Mouse (Mus musculus) G1E-ER4 (cell line): Measurements from ENCODE around the gene Fabp3. TPM values are rescaled to one million over a fixed set of nuclear protein-coding genes. Genes with fewer than 3 reads are reported as not detected.

ENCODE experiments used
- GATA1 ChIP-seq: IDR thresholded peaks from one replicate; pipeline ENCODE4 v1.8.0; 2012; ENCODE audit warnings: low read length, inconsistent platforms
- polyA plus RNA-seq: library from polyadenylated mRNA; stranded (reverse); fragments of >175 nt; gene quantifications from 2 replicates; pipeline ENCODE4 v1.2.3, GENCODE M21; 2012

The Fabp3 gene
- polyA plus RNA-seq, 1 experiment = not detected

- TF ChIP-seq GATA1 = no peak
Measured at GRCm38 (mm10) chr4:130312526-130312925, 4.1 kb downstream of the Fabp3 start.

- TF ChIP-seq GATA1 = no peak
Measured at GRCm38 (mm10) chr4:130313552-130313951, 5.2 kb downstream of the Fabp3 start.

- no peak for TF ChIP-seq GATA1
Measured at GRCm38 (mm10) chr4:130315771-130316527, 7.6 kb downstream of the Fabp3 start.

GRCm38 (mm10) chr4:130316691-130317090, 8.3 kb downstream of the Fabp3 start:
- no peak for TF ChIP-seq GATA1

- no peak for TF ChIP-seq GATA1
Measured at GRCm38 (mm10) chr4:130318122-130318521, 9.7 kb downstream of the Fabp3 start.

- no peak for TF ChIP-seq GATA1
Measured at GRCm38 (mm10) chr4:130319564-130319963, 11.2 kb downstream of the Fabp3 start.

- no peak for TF ChIP-seq GATA1
Measured at GRCm38 (mm10) chr4:130321640-130322039, 13.2 kb downstream of the Fabp3 start.

- TF ChIP-seq GATA1 = no peak
Measured at GRCm38 (mm10) chr4:130322567-130322966, 14.2 kb downstream of the Fabp3 start.

GRCm38 (mm10) chr4:130323165-130323564, 14.8 kb downstream of the Fabp3 start:
- no peak for TF ChIP-seq GATA1

- TF ChIP-seq GATA1 = no peak
Measured at GRCm38 (mm10) chr4:130323607-130324006, 15.2 kb downstream of the Fabp3 start.

GRCm38 (mm10) chr4:130325446-130325845, 17.1 kb downstream of the Fabp3 start:
- no peak for TF ChIP-seq GATA1

- TF ChIP-seq GATA1 = no peak
Measured at GRCm38 (mm10) chr4:130327366-130327765, 19.0 kb downstream of the Fabp3 start.

GRCm38 (mm10) chr4:130335867-130336266, 27.5 kb downstream of the Fabp3 start:
- TF ChIP-seq GATA1 = no peak

GRCm38 (mm10) chr4:130341691-130342090, 33.3 kb downstream of the Fabp3 start:
- no peak for TF ChIP-seq GATA1

GRCm38 (mm10) chr4:130349666-130350065, 41.3 kb downstream of the Fabp3 start:
- TF ChIP-seq GATA1 = no peak

GRCm38 (mm10) chr4:130350690-130351422, 42.5 kb downstream of the Fabp3 start:
- peak; percentile 44 for TF ChIP-seq GATA1

GRCm38 (mm10) chr4:130352588-130352987, 44.2 kb downstream of the Fabp3 start:
- TF ChIP-seq GATA1 = no peak
